ENCODE assay signal across 30 mouse cellular contexts in the genomic region with DNA sequence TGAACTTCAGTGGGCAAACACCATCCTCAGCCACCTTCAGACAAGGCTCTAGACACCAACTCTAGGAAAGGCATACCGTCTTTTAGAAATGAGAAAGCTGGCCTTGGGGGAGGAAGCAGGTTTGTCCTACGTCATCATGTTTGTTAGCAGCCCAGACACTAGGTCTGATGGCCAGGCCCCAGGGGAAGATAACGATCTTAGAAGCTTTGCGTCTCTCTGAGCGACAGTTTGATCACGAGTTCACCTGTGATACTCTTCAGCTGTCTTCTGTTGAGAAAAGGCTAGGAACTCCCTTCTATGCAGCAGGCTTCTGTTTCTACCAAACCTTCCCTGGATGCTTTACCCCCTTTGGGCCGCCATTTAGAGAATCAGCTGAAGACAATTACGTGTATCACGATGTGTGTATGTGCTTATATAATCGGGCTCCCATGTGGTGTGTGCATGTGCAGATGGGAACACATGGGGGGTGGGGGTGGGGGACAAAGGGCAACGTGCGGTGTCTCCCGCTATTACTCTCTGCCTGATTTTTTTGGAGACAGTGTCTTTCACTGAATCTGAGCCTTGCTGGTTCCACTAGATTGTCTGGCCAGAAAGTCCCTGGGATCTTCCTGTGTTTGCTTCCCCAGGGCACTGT. TPM values are rescaled to one million over a fixed set of nuclear protein-coding genes. Genes with fewer than 3 reads are reported as not detected.
DNase-seq lines count a peak whose midpoint lies in the region; ATAC-seq and TF ChIP-seq lines count a peak whose summit lies in the region.
"Had no signal": no experiment of that assay in that cellular context is flagged by ENCODE, and none has a peak within 500 bp of the region (broad histone marks: within the 10 kb centered on the region; RNA-seq: fewer than 3 reads in every experiment).

No protein-coding gene starts in this region.

- H3K27me3 ChIP-seq in heart, embryonic 10.5 days (ENCODE audit: insufficient read depth, poor library complexity, severe bottlenecking), result peaks cover 8% of the 10 kb centered on the region; the same call in 1 of the 2 replicates
- H3K27me3 ChIP-seq in liver, embryonic 14.5 days (ENCODE audit: control insufficient read depth, insufficient read depth, low read length), result no peaks in the 10 kb centered on the region
- H3K27me3 ChIP-seq in kidney, adult 2 months (replicated peaks; ENCODE audit: control insufficient read depth, insufficient read depth, low read length), result no peaks in the 10 kb centered on the region
- H3K27me3 ChIP-seq: embryonic facial prominence, embryonic 12.5 days; forebrain, embryonic 13.5 days; heart, embryonic 12.5 days; limb, embryonic 15.5 days; midbrain, embryonic 13.5 days; neural tube, embryonic 13.5 days had no signal

- TF ChIP-seq POLR2A in kidney, adult 2 months (IDR thresholded peaks at IDR 0.05; ENCODE audit: low read depth, low read length), result no peak

- peak overlapping the region; percentile 33 for H3K4me2 ChIP-seq in liver, embryonic 14.5 days (ENCODE audit: low read depth)
- H3K4me2 ChIP-seq: embryonic facial prominence, embryonic 12.5 days; forebrain, embryonic 13.5 days; heart, embryonic 12.5 days; limb, embryonic 15.5 days; midbrain, embryonic 13.5 days had no signal

- peak; percentile 58 for DNase-seq in heart, embryonic 10.5 days (ENCODE audit: low spot score)
- no peak for DNase-seq in heart, adult 18-20 months
- peak; percentile 11 for DNase-seq in T-cell, adult 2 months (ENCODE audit: low spot score)
- DNase-seq in liver, embryonic 14.5 days (ENCODE audit: low read depth in 3 of 3, low spot score in 3 of 3), result no peak
- DNase-seq in retina, postnatal 1 day, result peak; percentile 16
- no peak for DNase-seq in kidney, adult 2 months
- no peak for DNase-seq in left cerebral cortex, adult 9 months (ENCODE audit: low spot score in 2 of 2)
- DNase-seq: adrenal gland, postnatal 10 days; cerebellum, adult 18-20 months; cerebellum, postnatal 14 days; heart, postnatal 10 days; kidney, postnatal 4 days; layer of hippocampus, adult 9-11 months; left cerebral cortex, postnatal 4 days; lung, postnatal 10 days; thymus, adult 2 months; thymus, postnatal 4 days had no signal

- peaks cover 18% of the 10 kb centered on the region for H3K4me1 ChIP-seq in heart, embryonic 10.5 days
- peaks cover 0 to 15% of the 10 kb centered on the region in 2 experiments; a peak in 2 of 4 replicates for H3K4me1 ChIP-seq in liver, embryonic 14.5 days (replicated peaks; ENCODE audit: control insufficient read depth in 2 of 2, insufficient read depth in 2 of 2, low read length in 1 of 2)
- no peaks in the 10 kb centered on the region; the same call in 1 of the 2 replicates for H3K4me1 ChIP-seq in kidney, adult 2 months (ENCODE audit: control insufficient read depth, insufficient read depth, low read length)

- no peaks in the 10 kb centered on the region for H3K9me3 ChIP-seq in heart, embryonic 10.5 days
- H3K9me3 ChIP-seq in liver, embryonic 14.5 days (ENCODE audit: control insufficient read depth, low read length), result no peaks in the 10 kb centered on the region
- H3K9me3 ChIP-seq: embryonic facial prominence, embryonic 12.5 days; forebrain, embryonic 13.5 days; heart, embryonic 12.5 days; hindbrain, embryonic 10.5 days; limb, embryonic 15.5 days; midbrain, embryonic 13.5 days; neural tube, embryonic 13.5 days had no signal

- peak overlapping the region; percentile 16 for H3K9ac ChIP-seq in liver, embryonic 14.5 days (replicated peaks)
- H3K9ac ChIP-seq: embryonic facial prominence, embryonic 12.5 days; forebrain, embryonic 13.5 days; heart, embryonic 12.5 days; limb, embryonic 15.5 days; midbrain, embryonic 13.5 days; neural tube, embryonic 13.5 days had no signal

- no peak for TF ChIP-seq EP300 in liver, embryonic 14.5 days (IDR thresholded peaks at IDR 0.05; ENCODE audit: low read depth)

- no peak overlapping the region for H3K27ac ChIP-seq in heart, embryonic 10.5 days
- H3K27ac ChIP-seq in liver, embryonic 14.5 days, result no peak overlapping the region; the same call in 1 of the 2 replicates
- H3K27ac ChIP-seq in kidney, adult 2 months (ENCODE audit: insufficient read depth, low read depth, low read length), result no peak overlapping the region
- H3K27ac ChIP-seq: embryonic facial prominence, embryonic 12.5 days; forebrain, embryonic 13.5 days; hindbrain, embryonic 10.5 days; hindbrain, postnatal 0 days; left cerebral cortex, adult 2 months; limb, embryonic 15.5 days; midbrain, embryonic 13.5 days; neural tube, embryonic 13.5 days had no signal

- H3K36me3 ChIP-seq in heart, embryonic 10.5 days, result no peaks in the 10 kb centered on the region
- no peaks in the 10 kb centered on the region; the same call in 1 of the 2 replicates for H3K36me3 ChIP-seq in liver, embryonic 14.5 days (replicated peaks; ENCODE audit: control insufficient read depth, insufficient read depth, low read depth)
- no peaks in the 10 kb centered on the region for H3K36me3 ChIP-seq in kidney, adult 2 months (ENCODE audit: control insufficient read depth, insufficient read depth, low read length)
- H3K36me3 ChIP-seq: embryonic facial prominence, embryonic 12.5 days; heart, embryonic 12.5 days; hindbrain, embryonic 10.5 days; limb, embryonic 15.5 days; midbrain, embryonic 13.5 days; neural tube, embryonic 13.5 days had no signal

- ATAC-seq in liver, embryonic 14.5 days (ENCODE audit: insufficient read depth), result no peak
- ATAC-seq: activated CD4-positive, CD25-positive, alpha-beta regulatory T cell, adult 4 months; forebrain, embryonic 13.5 days; hindbrain, postnatal 0 days; intestine, postnatal 0 days; midbrain, embryonic 13.5 days had no signal

- WGBS in heart, embryonic 10.5 days, result 81% methylated on average over 13 of the region's 13 CpGs
- 64% methylated on average over 13 of the region's 13 CpGs for WGBS in liver, embryonic 14.5 days (ENCODE audit: insufficient replicate concordance)
- WGBS in kidney, adult 2 months, result 77% methylated on average over 13 of the region's 13 CpGs

- H3K4me3 ChIP-seq in heart, embryonic 10.5 days, result no peak overlapping the region
- H3K4me3 ChIP-seq in liver, embryonic 14.5 days (ENCODE audit: insufficient read depth in 1 of 2, low read depth in 2 of 2, low read length in 2 of 2), result peak overlapping the region; percentile 39 to 59
- H3K4me3 ChIP-seq in kidney, adult 2 months (ENCODE audit: insufficient read depth, low read depth, low read length), result no peak overlapping the region
- H3K4me3 ChIP-seq: embryonic facial prominence, embryonic 12.5 days; forebrain, embryonic 13.5 days; heart, embryonic 12.5 days; hindbrain, embryonic 10.5 days; left cerebral cortex, adult 2 months; limb, embryonic 15.5 days; midbrain, embryonic 13.5 days; neural tube, embryonic 13.5 days had no signal

- TF ChIP-seq CTCF in liver, embryonic 14.5 days (IDR thresholded peaks at IDR 0.05; ENCODE audit: low read depth), result no peak
- TF ChIP-seq CTCF in kidney, adult 2 months (conservative IDR thresholded peaks at IDR 0.05; ENCODE audit: insufficient read depth, insufficient read length, low read depth, low read length), result no peak

RNA-seq across cellular contexts. Expression of gene Gm20425, which starts 1.6 kb away (rescaled TPM):
- polyA plus RNA-seq in heart, embryonic 10.5 days (2016; fragmentation: Nextera tagmentation; extraction: Ambion mirVana), result 0.90 TPM in 1 of 2 replicates, not detected in the other
- 1 to 10 TPM; 5.5 to 6.7 TPM for total RNA-seq in heart, adult 18-20 months (2021)
- polyA plus RNA-seq in liver, embryonic 14.5 days (2012; rRNA removed), result 0.16 and 0.27 TPM in 2 replicates
- 1.7 and 4.2 TPM in 2 replicates for polyA plus RNA-seq in liver, embryonic 14.5 days (2014; fragmentation: Nextera tagmentation; extraction: Ambion mirVana)
- polyA plus RNA-seq in kidney, adult 2 months (2012; rRNA removed), result not detected in 2 replicates
- total RNA-seq: CH12.LX, MEL had no signal
- polyA plus RNA-seq: hindbrain, embryonic 10.5 days; midbrain, embryonic 13.5 days; thymus, adult 2 months had no signal

RNA-seq across cellular contexts. Expression of gene Trf, which starts 1.8 kb away (rescaled TPM):
- polyA plus RNA-seq in heart, embryonic 10.5 days (2016; fragmentation: Nextera tagmentation; extraction: Ambion mirVana), result 32.8 and 314 TPM in 2 replicates
- 10 to 100 TPM; 44.2 to 67.1 TPM for total RNA-seq in heart, adult 18-20 months (2021)
- polyA plus RNA-seq in liver, embryonic 14.5 days (2012; rRNA removed), result 1,880 and 2,444 TPM in 2 replicates
- 4,893 and 4,971 TPM in 2 replicates for polyA plus RNA-seq in liver, embryonic 14.5 days (2014; fragmentation: Nextera tagmentation; extraction: Ambion mirVana)
- 147 TPM in 2 replicates for polyA plus RNA-seq in kidney, adult 2 months (2012; rRNA removed)
- total RNA-seq: CH12.LX, MEL had no signal

RNA-seq across cellular contexts. Expression of gene Srprb, which starts 26.6 kb away (rescaled TPM):
- polyA plus RNA-seq in heart, embryonic 10.5 days (2016; fragmentation: Nextera tagmentation; extraction: Ambion mirVana), result 55.6 and 61.9 TPM in 2 replicates
- total RNA-seq in heart, adult 18-20 months (2021), result 10 to 100 TPM; 19.3 to 23.4 TPM
- 17.1 and 17.8 TPM in 2 replicates for polyA plus RNA-seq in liver, embryonic 14.5 days (2012; rRNA removed)
- 17.8 and 18.4 TPM in 2 replicates for polyA plus RNA-seq in liver, embryonic 14.5 days (2014; fragmentation: Nextera tagmentation; extraction: Ambion mirVana)
- 35.4 and 44.4 TPM in 2 replicates for polyA plus RNA-seq in kidney, adult 2 months (2012; rRNA removed)

Comparison
In these comparisons a context has a peak if more than half of its experiments do, and no peak if none do; other contexts are left out.
1. DNase-seq: peak in heart, embryonic 10.5 days (single experiment), T-cell, adult 2 months (single experiment) and retina, postnatal 1 day (single experiment); none in heart, adult 18-20 months (0 of 2), liver, embryonic 14.5 days (0 of 3), kidney, adult 2 months (single experiment) and left cerebral cortex, adult 9 months (0 of 2).
2. H3K4me3 ChIP-seq: peak in liver, embryonic 14.5 days (2 of 2); none in heart, embryonic 10.5 days (single experiment) and kidney, adult 2 months (single experiment).